Mouse (Mus musculus) left cerebral cortex, adult 11 months (tissue): ENCODE results near the gene Them4.

ENCODE experiments used
- DNase-seq: peaks from one replicate; pipeline ENCODE4 v3.0.0; 2022; ENCODE audit warnings: low spot score

Them4 gene

DNA sequence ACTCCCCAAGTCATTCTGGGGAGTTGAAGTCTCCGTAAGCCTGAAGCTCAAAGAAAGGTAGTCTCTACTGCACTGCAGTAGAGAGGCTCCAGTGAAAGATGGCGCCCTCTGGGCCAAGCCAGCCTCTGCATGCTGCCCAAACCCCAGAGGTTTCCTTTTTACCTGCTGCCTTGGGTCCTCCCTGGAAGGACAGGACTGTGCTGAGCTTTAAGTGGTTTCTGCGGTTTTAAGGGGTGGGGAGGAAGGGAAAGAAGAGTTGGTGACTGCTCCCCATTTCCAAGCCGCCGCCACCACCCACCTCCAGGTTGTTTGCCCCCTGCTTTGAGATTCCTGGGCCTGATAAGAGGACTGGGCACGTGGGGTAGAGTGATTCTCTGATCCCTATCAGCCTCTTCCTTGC is 58.7 kb downstream of the Them4 start:
- DNase-seq = no peak

DNA sequence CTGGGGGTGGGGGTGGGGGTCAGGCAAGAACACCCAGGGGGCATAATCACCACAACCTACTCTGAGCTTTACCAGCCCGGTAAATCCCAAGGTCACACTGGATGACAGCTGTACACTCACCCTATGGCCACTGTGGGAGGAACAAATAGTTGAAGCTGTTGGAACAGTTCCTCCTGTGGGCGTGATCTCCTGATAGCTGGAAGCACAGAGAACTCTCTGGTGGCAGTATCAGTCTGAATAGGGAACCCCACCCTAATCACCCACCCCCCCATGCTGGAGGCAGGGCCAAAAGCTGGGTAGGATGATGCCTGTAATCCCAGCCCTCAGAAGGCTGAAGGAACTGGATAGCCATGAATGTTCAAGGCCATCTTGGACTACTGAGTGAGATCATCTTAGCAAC is 59.8 kb downstream of the Them4 start:
- no peak for DNase-seq

DNA sequence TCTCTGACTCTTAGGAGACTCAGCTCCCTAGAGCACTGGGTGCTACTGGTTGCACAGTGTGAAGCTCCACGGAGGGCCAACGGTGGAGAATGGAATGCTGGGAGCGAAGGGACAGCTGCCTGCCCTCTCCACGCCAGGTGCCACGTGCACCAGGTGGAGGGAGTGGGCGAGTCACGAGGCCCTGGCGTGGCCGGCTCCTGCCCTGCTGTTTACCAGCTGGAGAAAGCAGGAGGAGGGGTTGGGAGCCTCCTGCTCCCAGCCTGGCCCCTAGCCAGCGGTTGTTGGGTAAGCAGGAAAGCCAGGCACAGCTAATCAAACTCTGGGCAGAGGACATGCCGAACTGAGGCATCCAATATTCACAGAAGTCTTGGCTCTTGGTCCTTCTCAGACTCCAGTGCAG is 61.7 kb downstream of the Them4 start:
- no peak for DNase-seq

DNA sequence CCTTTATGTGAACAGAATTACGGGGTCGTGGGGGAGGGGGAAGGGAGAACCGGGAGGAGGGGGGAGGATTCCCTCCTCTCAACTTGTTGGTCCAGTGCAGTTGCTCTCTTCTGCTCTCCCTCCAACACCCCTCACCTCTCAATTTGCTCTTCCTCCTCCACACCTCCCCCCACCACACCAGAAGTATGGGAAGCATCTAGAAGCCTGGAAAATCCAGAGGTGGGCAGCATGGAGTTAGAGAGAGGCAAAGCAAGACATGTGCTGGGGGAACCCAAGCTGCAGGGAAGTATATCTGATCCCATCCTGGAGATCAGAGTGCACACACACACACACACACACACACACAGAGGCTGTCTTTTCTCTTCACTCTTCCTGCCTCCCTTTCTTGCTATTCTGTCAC is 62.1 kb downstream of the Them4 start:
- DNase-seq = no peak

DNA sequence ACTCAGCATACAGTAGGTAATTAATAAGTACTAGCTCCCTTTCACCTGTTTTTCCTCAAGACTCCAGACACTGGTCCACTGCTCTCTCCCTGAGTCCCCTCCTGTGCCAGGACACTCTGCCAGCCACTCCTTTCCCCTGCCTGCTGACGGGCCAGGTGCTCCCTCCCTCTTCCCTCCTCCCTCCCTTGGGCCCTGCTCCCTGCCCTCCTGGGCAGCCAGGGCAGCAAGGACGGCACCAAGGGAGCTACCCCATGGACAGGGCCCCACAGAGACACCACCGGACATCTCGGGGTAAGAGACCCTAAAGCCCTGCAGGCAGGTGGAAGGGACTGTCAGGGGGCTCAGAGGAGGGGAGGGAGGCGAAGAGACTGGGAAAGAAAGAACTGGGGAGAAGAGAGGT is 62.8 kb downstream of the Them4 start, which contains the start of gene Rorc:
Rorc (plus strand) TSS at position 154 of the 400 bp plus-strand sequence.
- no peak for DNase-seq

DNA sequence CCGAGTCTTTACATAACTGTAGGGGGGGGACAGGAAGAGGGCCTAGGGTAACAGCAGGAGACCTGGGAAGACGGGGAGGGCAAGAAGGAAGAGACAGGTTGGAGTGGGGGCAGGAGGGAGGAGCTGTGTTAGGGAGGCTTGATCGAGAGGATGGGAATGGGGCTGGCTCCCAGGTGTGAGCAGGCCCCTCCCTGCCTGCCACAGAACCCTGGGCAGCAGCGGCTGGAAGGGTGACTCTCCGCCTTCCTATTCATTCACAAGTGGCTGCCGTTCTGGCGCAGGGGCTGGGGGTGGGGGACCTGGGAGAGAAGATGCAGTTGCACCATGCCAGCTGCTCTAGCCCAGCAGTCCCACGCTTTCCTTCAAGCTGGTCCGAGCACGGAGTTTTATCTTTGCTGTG is 63.2 kb downstream of the Them4 start:
- no peak for DNase-seq

DNA sequence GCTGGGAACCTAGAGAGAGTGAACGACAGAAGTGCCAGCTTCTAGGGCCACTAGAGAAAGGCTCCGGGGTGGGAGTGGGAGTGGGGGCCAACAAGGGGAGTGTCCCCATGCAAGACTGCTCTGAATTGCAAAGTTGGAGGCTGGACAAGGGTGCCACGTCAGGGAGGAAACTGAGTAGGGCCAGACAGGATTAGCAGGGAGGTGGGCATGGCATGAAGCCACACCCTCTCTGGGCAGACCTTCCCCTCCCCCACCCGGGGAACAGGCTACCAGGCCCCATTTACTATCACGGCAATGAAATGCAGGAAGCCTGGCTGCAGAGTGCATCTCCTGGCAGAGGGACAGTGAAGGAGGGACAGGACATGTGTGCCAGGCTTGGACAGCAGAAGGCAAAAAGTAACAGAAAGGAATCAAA is 63.7 kb downstream of the Them4 start:
- no peak for DNase-seq

DNA sequence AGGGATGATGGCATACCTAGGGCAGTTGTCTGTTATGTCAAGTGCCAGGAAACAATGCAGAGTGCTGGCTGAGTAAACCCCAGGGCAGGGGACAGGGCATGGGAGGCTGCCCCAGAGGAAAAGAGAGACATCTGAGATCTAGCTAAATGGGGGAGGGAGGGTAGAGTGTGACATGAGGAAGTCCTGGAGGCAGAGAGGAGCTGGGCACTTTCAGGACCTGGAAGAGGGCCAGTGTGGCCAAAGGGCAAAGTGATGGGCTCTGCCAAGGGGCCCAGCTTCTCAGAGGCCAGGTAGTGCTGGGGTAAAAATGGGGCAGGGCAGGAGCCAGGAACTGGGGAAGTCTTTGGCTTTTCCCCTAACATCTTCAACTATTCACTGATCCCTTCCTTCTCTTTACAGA is 64.7 kb downstream of the Them4 start:
- no peak for DNase-seq

DNA sequence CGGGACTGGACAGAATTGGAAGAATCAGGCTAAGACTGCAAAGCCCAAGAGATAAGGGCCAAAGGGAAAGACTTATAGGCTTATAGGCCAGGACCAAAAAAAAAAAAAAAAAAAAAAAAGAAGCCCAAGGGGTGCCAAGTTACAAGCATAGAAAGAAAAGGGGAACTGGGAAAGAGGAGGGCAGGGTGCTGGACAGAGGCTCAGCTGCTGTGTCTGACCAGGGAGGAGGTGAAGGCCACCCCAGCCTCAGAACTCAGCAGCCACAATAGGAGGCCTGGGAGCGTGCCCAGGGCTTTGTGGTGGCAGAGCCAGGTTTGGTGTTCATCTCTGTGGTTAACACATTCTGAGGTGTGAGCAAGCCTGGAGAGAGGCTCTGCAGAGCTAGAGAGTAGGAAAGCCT is 65.3 kb downstream of the Them4 start:
- no peak for DNase-seq

DNA sequence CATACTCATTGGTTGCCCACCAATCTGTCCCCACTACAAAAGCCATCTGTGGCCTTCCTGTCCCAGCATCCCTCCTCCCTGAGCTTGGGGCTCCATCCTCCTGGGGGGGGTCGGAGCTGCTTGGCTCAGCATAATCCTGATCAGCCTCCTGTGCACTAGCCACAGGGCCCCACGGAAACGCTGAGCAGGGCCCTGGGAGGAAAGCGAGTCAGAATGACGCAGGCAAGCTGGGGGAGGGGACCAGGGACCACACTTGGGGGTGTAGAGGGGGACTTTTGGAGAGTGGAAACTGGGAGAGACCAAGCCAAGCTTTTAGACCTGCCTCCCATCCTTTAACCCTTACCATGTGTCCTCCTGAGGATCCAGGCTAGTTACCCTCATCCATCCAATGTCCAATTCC is 66.0 kb downstream of the Them4 start:
- no peak for DNase-seq

DNA sequence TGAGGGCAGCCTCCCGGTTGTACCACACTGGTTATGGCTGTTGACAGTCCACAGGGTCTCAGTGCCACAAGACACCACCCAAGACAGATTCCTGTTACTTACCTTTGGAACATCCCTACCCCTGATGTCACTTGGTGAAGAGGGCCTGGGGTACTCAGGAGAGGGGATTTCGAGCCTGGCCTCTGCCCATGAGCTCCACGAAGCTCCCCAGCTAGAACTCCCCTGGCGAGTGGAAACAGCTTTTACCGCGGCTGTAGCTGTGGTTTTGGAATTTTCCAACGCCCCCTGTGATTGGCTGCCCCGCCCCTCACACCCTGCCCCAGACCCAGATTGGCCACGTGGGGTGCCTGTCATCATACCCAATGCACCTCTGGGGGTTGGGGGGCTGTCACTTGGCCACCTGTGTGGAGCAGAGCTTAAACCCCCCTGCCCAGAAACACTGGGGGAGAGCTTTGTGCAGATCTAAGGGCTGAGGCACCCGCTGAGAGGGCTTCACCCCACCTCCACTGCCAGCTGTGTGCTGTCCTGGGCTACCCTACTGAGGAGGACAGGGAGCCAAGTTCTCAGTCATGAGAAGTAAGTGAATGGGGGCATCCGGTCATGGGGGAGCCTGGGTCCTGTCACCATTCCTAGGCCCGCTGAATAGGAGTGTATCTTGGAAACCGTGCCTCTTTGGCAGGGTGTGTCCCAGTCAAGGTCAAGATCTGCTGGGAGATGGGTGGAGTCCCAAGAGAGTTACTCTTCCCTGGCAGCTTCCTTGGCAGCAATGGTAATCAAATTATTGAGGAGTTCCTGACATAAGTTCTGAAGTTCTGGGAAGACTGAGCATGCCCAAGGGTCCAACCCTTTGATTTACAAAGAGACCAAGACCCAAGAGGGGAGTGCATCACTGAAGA is 67.4 kb downstream of the Them4 start:
- DNase-seq = no peak

DNA sequence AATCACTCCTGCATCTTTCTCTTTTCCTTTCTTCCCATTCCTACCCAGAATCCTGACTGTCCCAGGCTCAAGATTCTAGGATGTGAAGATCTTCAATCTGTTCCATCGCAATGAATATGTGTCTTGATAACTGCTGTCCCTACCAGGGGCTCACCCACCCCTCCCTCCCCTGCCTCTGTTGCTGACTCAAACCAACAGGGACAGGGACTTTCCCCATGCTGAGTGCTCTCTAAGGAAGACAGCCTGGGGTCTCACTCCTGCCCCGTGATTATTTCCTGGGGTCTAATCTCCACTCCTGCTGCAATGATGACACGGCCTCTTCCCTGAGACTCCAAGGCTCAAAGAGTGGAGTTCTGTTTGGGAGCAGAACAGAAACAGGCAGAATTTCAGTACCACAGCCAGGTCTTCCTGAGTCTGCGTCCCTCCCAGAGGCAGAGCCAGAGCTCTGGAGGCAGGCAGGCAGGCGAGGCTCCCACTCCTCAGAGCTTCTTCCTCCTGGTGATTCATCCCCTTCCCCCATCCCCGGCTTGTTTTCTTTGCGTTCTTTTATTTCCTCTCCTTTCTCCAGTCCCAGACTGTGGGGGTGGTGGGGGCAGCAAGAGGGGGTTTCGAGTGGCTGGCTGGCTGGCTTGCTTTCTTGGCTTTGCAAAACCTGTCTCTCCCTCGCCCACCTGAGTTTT is 70.1 kb downstream of the Them4 start:
- DNase-seq = no peak
